Mouse (Mus musculus): ENCODE measurements at regions not wholly inside any gene's neighbourhood (a gene's known extent, or its start where the extent isn't known, plus 50 kb on each side); places are given as distances from the start of the nearest gene placed in this dataset.

GRCm38 (mm10) chr13:51016956-51017703 is 83.5 kb upstream of the Spin1 start:
- no peak for DNase-seq (ENCODE audit: low read depth, low spot score)

GRCm38 (mm10) chr13:51017727-51018321 is 82.9 kb upstream of the Spin1 start:
- DNase-seq (ENCODE audit: low read depth, low spot score), result no peak

- no peak for DNase-seq (ENCODE audit: low read depth, low spot score)
Measured at GRCm38 (mm10) chr13:51018366-51018765, 82.3 kb upstream of the Spin1 start.

- no peak for DNase-seq (ENCODE audit: low read depth, low spot score)
Measured at GRCm38 (mm10) chr13:51022401-51023250, 78.1 kb upstream of the Spin1 start.

- DNase-seq (ENCODE audit: low read depth, low spot score), result no peak
Measured at GRCm38 (mm10) chr13:51023271-51023670, 77.4 kb upstream of the Spin1 start.

- DNase-seq (ENCODE audit: low read depth, low spot score), result no peak
Measured at GRCm38 (mm10) chr13:51026311-51026918, 74.3 kb upstream of the Spin1 start.

- no peak for DNase-seq (ENCODE audit: low read depth, low spot score)
Measured at GRCm38 (mm10) chr13:51037850-51038450, 62.7 kb upstream of the Spin1 start.

GRCm38 (mm10) chr13:51038955-51039354 is 61.7 kb upstream of the Spin1 start:
- no peak for DNase-seq (ENCODE audit: low read depth, low spot score)

GRCm38 (mm10) chr13:51041121-51041520 is 59.6 kb upstream of the Spin1 start:
- DNase-seq (ENCODE audit: low read depth, low spot score), result no peak

GRCm38 (mm10) chr13:51042881-51043402 is 57.7 kb upstream of the Spin1 start:
- DNase-seq (ENCODE audit: low read depth, low spot score), result no peak

All from retina, postnatal 7 days (tissue).